Mouse (Mus musculus) brown adipose tissue, adult 24 weeks (tissue): ENCODE data around the gene Tbk1. TPM values are rescaled to one million over a fixed set of nuclear protein-coding genes. Genes with fewer than 3 reads are reported as not detected.

Source experiments
- H3K27ac ChIP-seq: fragments of 200-500 bp; replicated peaks from 2 replicates; pipeline ENCODE4 v1.5.1; 2012; ENCODE audit warnings: low read depth, mild to moderate bottlenecking, low read length
- H3K4me1 ChIP-seq: fragments of 200-500 bp; 2 replicates; pipeline ENCODE4 v1.6.1; 2012; ENCODE audit warnings: low read length, mixed read lengths; ENCODE audit not compliant: control insufficient read depth, insufficient read depth, insufficient read length
- H3K4me3 ChIP-seq: fragments of 200-500 bp; 2 replicates; pipeline ENCODE4 v1.5.1; 2012; ENCODE audit warnings: low read depth, mild to moderate bottlenecking, low read length, moderate library complexity; ENCODE audit not compliant: insufficient read depth
- polyA plus RNA-seq: library from polyadenylated mRNA; stranded (reverse); fragments of >200 nt; gene quantifications from 2 replicates; pipeline ENCODE4 v1.2.4, GENCODE M21; 2012; ENCODE audit not compliant: missing spikeins, insufficient read depth, insufficient read length

Gene Tbk1
- polyA plus RNA-seq, 1 experiment = 9.4 TPM

DNA sequence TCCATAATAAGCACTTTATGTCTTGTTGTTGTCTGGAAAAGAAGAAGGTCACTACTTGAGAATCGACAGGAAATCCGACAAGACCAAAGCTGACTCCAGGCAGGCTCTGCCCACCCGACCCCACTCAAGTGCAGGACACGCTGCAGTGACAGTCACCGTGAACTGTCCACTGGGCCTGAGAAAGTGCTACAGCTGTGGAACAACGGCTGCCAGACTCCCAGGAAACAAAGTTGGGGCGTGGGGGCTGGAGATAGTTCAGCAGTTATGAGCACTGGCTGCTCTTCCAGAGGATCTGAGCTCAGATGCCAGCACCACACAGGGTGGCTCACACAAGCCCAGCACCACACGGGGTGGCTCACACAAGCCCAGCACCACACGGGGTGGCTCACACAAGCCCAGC lies 10.2 kb downstream of the Tbk1 start:
- Histone ChIP-seq H3K4me1 (no peaks in the 10 kb centered on the region), H3K4me3 (no peak overlapping the region), H3K27ac (no peak overlapping the region)

- no peaks in the 10 kb centered on the region for H3K4me1 ChIP-seq
- H3K27ac ChIP-seq = no peak overlapping the region
- H3K4me3 ChIP-seq = no peak overlapping the region
Measured at GRCm38 (mm10) chr10:121571511-121572147, 15.0 kb downstream of the Tbk1 start.

GRCm38 (mm10) chr10:121571031-121571430 lies 15.6 kb downstream of the Tbk1 start:
- H3K4me1 ChIP-seq = no peaks in the 10 kb centered on the region
- H3K4me3 ChIP-seq = no peak overlapping the region
- no peak overlapping the region for H3K27ac ChIP-seq

DNA sequence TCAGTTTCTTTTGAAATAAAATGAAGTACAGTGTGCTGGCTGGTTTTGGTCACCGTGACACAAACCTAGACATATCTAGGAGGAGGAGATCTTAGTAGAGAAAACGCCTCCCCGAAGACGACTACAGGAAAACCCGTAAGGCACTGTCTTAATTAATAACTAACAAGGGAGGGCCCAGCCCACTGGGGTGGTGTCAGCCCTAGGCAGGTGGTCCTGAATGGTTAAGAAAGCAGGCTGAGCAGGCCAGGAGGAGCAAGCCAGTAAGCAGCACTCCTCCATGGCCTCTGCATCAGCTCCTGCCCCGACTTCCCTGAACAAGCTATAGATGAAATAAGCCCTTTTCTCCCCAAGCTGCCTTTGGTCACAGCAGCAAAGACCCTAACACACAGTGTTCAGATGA lies 16.8 kb downstream of the Tbk1 start:
- no peak overlapping the region for H3K4me3 ChIP-seq
- H3K27ac ChIP-seq = no peak overlapping the region
- H3K4me1 ChIP-seq = no peaks in the 10 kb centered on the region

DNA sequence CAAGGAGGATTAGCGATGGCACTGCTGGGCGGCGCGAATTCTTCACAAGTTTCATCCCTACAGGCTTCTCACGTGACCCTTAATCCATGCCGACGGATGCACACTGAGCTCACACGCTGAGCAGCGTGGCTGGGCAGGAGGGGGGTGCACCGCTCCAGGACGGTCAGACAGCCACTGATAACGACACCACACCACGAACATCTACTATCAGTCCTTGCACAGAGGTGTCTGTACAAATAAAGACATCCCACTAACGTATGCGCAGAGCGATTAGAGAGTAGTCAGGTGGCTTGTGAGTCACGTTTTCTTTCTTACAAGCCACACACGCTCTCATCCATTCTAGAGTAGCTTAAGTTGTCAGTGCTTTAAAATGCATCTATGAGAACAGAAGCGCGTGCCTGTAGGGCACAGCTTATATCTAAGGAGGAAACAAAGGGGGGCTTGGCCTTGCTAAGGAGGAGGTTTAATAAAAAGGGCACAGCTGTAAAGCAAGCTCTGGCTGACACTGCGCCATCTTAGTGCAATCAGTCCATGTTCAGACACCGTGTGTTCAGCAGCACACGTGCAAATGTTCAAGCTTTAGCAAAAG lies 17.5 kb downstream of the Tbk1 start:
- Histone ChIP-seq H3K4me3 (no peak overlapping the region), H3K27ac (no peak overlapping the region), H3K4me1 (no peaks in the 10 kb centered on the region)

- Histone ChIP-seq H3K27ac (no peak overlapping the region), H3K4me1 (no peaks in the 10 kb centered on the region), H3K4me3 (no peak overlapping the region)
Measured at GRCm38 (mm10) chr10:121568534-121568933, 18.1 kb downstream of the Tbk1 start.

DNA sequence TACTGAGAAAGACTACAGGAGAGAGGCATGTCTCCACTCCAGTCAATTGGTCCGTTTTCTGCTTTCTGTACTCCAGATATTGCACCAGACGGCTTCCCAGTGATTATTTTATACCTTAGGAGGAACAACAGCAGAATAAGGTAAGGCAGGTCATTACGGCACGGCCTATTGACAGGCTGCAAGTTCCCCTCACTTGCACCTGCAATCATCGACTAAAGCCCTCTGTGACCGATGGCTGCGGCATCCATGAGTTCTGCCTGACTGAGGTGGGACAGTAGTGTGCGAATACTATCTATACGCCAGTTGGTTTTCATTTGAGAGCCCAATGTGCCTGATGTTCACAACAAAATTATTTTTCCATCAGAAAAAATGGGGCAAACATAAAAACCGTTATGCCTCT lies 18.6 kb downstream of the Tbk1 start:
- Histone ChIP-seq H3K27ac (no peak overlapping the region), H3K4me3 (no peak overlapping the region), H3K4me1 (no peaks in the 10 kb centered on the region)

- no peak overlapping the region for H3K27ac ChIP-seq
- no peak overlapping the region for H3K4me3 ChIP-seq
- no peaks in the 10 kb centered on the region for H3K4me1 ChIP-seq
Measured at GRCm38 (mm10) chr10:121564447-121564846, 22.1 kb downstream of the Tbk1 start.

- Histone ChIP-seq H3K4me3 (no peak overlapping the region), H3K4me1 (no peaks in the 10 kb centered on the region), H3K27ac (no peak overlapping the region)
Measured at GRCm38 (mm10) chr10:121558231-121558630, 28.4 kb downstream of the Tbk1 start.

- Histone ChIP-seq H3K4me1 (no peaks in the 10 kb centered on the region), H3K4me3 (no peak overlapping the region), H3K27ac (no peak overlapping the region)
Measured at GRCm38 (mm10) chr10:121556263-121556662, 30.3 kb downstream of the Tbk1 start.

- H3K4me3 ChIP-seq = no peak overlapping the region
- no peak overlapping the region for H3K27ac ChIP-seq
- H3K4me1 ChIP-seq = no peaks in the 10 kb centered on the region
Measured at GRCm38 (mm10) chr10:121550334-121550733, 36.3 kb downstream of the Tbk1 start.

GRCm38 (mm10) chr10:121549670-121550069 lies 36.9 kb downstream of the Tbk1 start:
- H3K27ac ChIP-seq = no peak overlapping the region
- H3K4me3 ChIP-seq = no peak overlapping the region

DNA sequence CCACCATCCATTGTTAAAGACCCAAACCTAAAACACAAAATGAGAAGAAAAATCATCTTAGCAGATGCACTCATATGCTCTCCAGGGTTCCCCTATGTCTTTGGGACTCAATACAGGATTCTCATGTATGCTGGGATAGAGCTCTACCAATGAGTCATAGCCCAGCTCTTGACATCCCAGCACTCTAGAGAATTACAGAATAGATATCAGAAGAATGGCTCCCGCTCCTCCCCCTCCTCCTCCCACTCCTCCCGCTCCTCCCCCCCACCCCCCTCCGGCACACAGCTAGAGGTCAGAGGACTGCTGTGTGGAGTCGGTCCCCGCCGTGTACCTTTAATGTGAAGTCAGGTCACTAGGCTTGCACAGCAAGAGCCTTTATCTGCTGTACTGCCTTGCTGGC lies 39.4 kb downstream of the Tbk1 start:
- H3K4me1 ChIP-seq = no peaks in the 10 kb centered on the region
- H3K27ac ChIP-seq = no peak overlapping the region
- H3K4me3 ChIP-seq = no peak overlapping the region

More at GRCm38 (mm10) chr10:121549670-121550069, 36.9 kb downstream of the Tbk1 start:
- H3K4me1 ChIP-seq = no peaks in the 10 kb centered on the region

- Histone ChIP-seq H3K27ac (no peak overlapping the region), H3K4me1 (no peaks in the 10 kb centered on the region), H3K4me3 (no peak overlapping the region)
Measured at GRCm38 (mm10) chr10:121543577-121543976, 43.0 kb downstream of the Tbk1 start.

GRCm38 (mm10) chr10:121542156-121542555 lies 44.4 kb downstream of the Tbk1 start:
- Histone ChIP-seq H3K4me3 (no peak overlapping the region), H3K27ac (no peak overlapping the region), H3K4me1 (no peaks in the 10 kb centered on the region)

DNA sequence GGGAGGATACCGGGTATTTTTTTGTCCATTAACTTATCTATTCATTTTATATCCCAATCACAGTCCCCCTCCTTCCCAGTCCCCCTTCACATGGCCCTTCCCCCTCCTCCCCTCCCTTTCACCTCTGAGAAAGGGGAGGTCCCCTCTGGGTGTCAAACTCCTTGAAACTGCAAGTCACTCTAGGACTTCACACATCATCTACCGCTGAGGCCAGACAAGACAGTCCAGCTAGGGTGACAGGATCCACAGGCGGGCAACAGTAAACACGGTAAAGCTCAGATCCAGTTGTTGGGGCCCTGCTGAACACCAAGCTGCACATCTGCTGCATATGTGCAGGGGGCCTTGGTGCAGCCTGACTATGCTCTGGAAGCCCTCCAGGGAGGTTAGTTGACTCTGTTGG lies 51.6 kb downstream of the Tbk1 start:
- Histone ChIP-seq H3K4me3 (no peak overlapping the region), H3K4me1 (no peaks in the 10 kb centered on the region)

More for the DNA sequence above, 51.6 kb downstream of the Tbk1 start:
- H3K27ac ChIP-seq = no peak overlapping the region
